Mouse (Mus musculus) intestine, embryonic 14.5 days (tissue): ENCODE results near the gene Cdc42bpa. TPM values are rescaled to one million over a fixed set of nuclear protein-coding genes. Genes with fewer than 3 reads are reported as not detected.
A peak's percentile ranks its signal among the peaks of the same experiment; 100 is the strongest.

Experiments used
- ATAC-seq: fragments of 200-750 bp; cut with Nextera tagmentation; replicated peaks from 2 replicates; pipeline ENCODE4 v1.8.0; 2017; ENCODE audit warnings: low read depth, moderate number of reproducible peaks, moderate TSS enrichment, moderate library complexity; ENCODE audit not compliant: low FRiP score, low TSS enrichment
- DNase-seq: peaks from one replicate; pipeline ENCODE4 v3.0.0-alpha.2; 2018; ENCODE audit warnings: low spot score
- H3K27ac ChIP-seq: fragments of 300-500 bp; sonication (generic); 2 replicates; pipeline ENCODE4 v1.5.1; 2014; ENCODE audit warnings: low read depth, mild to moderate bottlenecking, control low read depth
- H3K27me3 ChIP-seq: fragments of 300-500 bp; sonication (generic); replicated peaks from 2 replicates; pipeline ENCODE4 v1.6.1; 2014; ENCODE audit warnings: low read length, control low read depth; ENCODE audit not compliant: control insufficient read depth, insufficient read depth
- H3K36me3 ChIP-seq: fragments of 300-500 bp; sonication (generic); 2 replicates; pipeline ENCODE4 v1.6.1; 2014; ENCODE audit warnings: low read length, control low read depth; ENCODE audit not compliant: control insufficient read depth, insufficient read depth
- H3K4me1 ChIP-seq: fragments of 300-500 bp; sonication (generic); replicated peaks from 2 replicates; pipeline ENCODE4 v1.6.1; 2014; ENCODE audit warnings: low read length, control low read depth, mixed read lengths; ENCODE audit not compliant: control insufficient read depth, insufficient read depth
- H3K4me2 ChIP-seq: fragments of 300-500 bp; sonication (generic); 2 replicates; pipeline ENCODE4 v1.6.1; 2014; ENCODE audit warnings: low read length
- H3K4me3 ChIP-seq: fragments of 300-500 bp; sonication (generic); 2 replicates; pipeline ENCODE4 v1.5.1; 2014; ENCODE audit warnings: low read depth, low read length, control low read depth, mixed read lengths
- H3K9ac ChIP-seq: fragments of 300-500 bp; sonication (generic); 2 replicates; pipeline ENCODE4 v1.6.1; 2014; ENCODE audit warnings: mild to moderate bottlenecking, low read length
- H3K9me3 ChIP-seq: fragments of 300-500 bp; sonication (generic); 2 replicates; pipeline ENCODE4 v1.6.1; 2016; ENCODE audit warnings: low read length, control low read depth; ENCODE audit not compliant: control insufficient read depth
- WGBS: fragments of 180-500 bp; shearing (Covaris S2); extraction: QIAGEN DNeasy Blood & Tissue Kit; methylation state at CpG from one replicate; pipeline ENCODE4 v1.1.7; 2014; 5-methylcytosine and 5-hydroxymethylcytosine counted together
- polyA plus RNA-seq: library from polyadenylated mRNA; unstranded; fragments of >200 nt; fragmentation: Nextera tagmentation; extraction: Ambion mirVana; gene quantifications from 2 replicates; pipeline ENCODE4 v1.2.1, GENCODE M21; 2014

Gene Cdc42bpa
- polyA plus RNA-seq, 1 experiment from 2014 or later: 14.1 TPM

- H3K4me3 ChIP-seq: no peak overlapping the region
- H3K27me3 ChIP-seq: no peaks in the 10 kb centered on the region
- DNase-seq: no peak
- H3K9ac ChIP-seq: no peak overlapping the region
- no peak for ATAC-seq
- no peak overlapping the region for H3K27ac ChIP-seq
- no peaks in the 10 kb centered on the region for H3K9me3 ChIP-seq
- no peak overlapping the region for H3K4me2 ChIP-seq
- no peaks in the 10 kb centered on the region for H3K36me3 ChIP-seq
- 71% methylated on average over 8 of the region's 8 CpGs for WGBS
- peaks cover 8% of the 10 kb centered on the region for H3K4me1 ChIP-seq
These were observed 230.8 kb downstream of the Cdc42bpa start for GRCm38 (mm10) chr1:180191112-180191511.

- Histone ChIP-seq H3K4me3 (no peak overlapping the region), H3K27me3 (no peaks in the 10 kb centered on the region), H3K9ac (no peak overlapping the region), H3K27ac (no peak overlapping the region), H3K4me2 (no peak overlapping the region), H3K9me3 (no peaks in the 10 kb centered on the region), H3K36me3 (no peaks in the 10 kb centered on the region), H3K4me1 (peaks cover 10% of the 10 kb centered on the region)
- ATAC-seq: no peak
- WGBS: 69% methylated on average over 7 of the region's 7 CpGs
- DNase-seq: no peak
These were observed 231.5 kb downstream of the Cdc42bpa start for GRCm38 (mm10) chr1:180191651-180192220.

GRCm38 (mm10) chr1:180192866-180193265 lies 232.6 kb downstream of the Cdc42bpa start:
- Histone ChIP-seq H3K27me3 (no peaks in the 10 kb centered on the region), H3K36me3 (no peaks in the 10 kb centered on the region), H3K4me2 (no peak overlapping the region), H3K9ac (no peak overlapping the region), H3K4me1 (peaks cover 10% of the 10 kb centered on the region), H3K27ac (no peak overlapping the region), H3K4me3 (no peak overlapping the region), H3K9me3 (no peaks in the 10 kb centered on the region)
- ATAC-seq (no peak), DNase-seq (no peak)
- WGBS: 55% methylated on average over 4 of the region's 4 CpGs

- Histone ChIP-seq H3K27ac (no peak overlapping the region), H3K4me1 (peaks cover 10% of the 10 kb centered on the region), H3K27me3 (no peaks in the 10 kb centered on the region), H3K4me3 (no peak overlapping the region), H3K4me2 (no peak overlapping the region), H3K36me3 (no peaks in the 10 kb centered on the region), H3K9ac (no peak overlapping the region), H3K9me3 (no peaks in the 10 kb centered on the region)
- ATAC-seq (no peak), DNase-seq (no peak)
- 76% methylated on average over 8 of the region's 8 CpGs for WGBS
These were observed 233.2 kb downstream of the Cdc42bpa start for GRCm38 (mm10) chr1:180193391-180193935.

GRCm38 (mm10) chr1:180194048-180194447 lies 233.8 kb downstream of the Cdc42bpa start:
- Histone ChIP-seq H3K4me1 (peaks cover 10% of the 10 kb centered on the region), H3K4me3 (no peak overlapping the region), H3K27ac (no peak overlapping the region), H3K36me3 (no peaks in the 10 kb centered on the region), H3K9ac (no peak overlapping the region), H3K27me3 (no peaks in the 10 kb centered on the region), H3K9me3 (no peaks in the 10 kb centered on the region), H3K4me2 (no peak overlapping the region)
- no peak for ATAC-seq
- no peak for DNase-seq
- WGBS: 79% methylated on average over 9 of the region's 9 CpGs

GRCm38 (mm10) chr1:180194781-180195471 lies 234.7 kb downstream of the Cdc42bpa start:
- peak overlapping the region; percentile 43; the same call in 1 of the 2 replicates for H3K9ac ChIP-seq
- no peaks in the 10 kb centered on the region for H3K27me3 ChIP-seq
- DNase-seq: peak; percentile 73
- no peaks in the 10 kb centered on the region for H3K36me3 ChIP-seq
- 21% methylated on average over 9 of the region's 9 CpGs for WGBS
- H3K4me1 ChIP-seq: peaks cover 10% of the 10 kb centered on the region
- no peaks in the 10 kb centered on the region for H3K9me3 ChIP-seq
- H3K4me3 ChIP-seq: peak overlapping the region; percentile 61
- peak overlapping the region; percentile 64 for H3K4me2 ChIP-seq
- H3K27ac ChIP-seq: no peak overlapping the region
- ATAC-seq: peak; percentile 44; the same call in 1 of the 2 replicates

- H3K27me3 ChIP-seq: no peaks in the 10 kb centered on the region
- peaks cover 10% of the 10 kb centered on the region for H3K4me1 ChIP-seq
- peak overlapping the region; percentile 43 for H3K9ac ChIP-seq
- no peaks in the 10 kb centered on the region for H3K36me3 ChIP-seq
- peak overlapping the region; percentile 61 for H3K4me3 ChIP-seq
- no peak overlapping the region for H3K27ac ChIP-seq
- peak overlapping the region; percentile 64 for H3K4me2 ChIP-seq
- ATAC-seq: peak; percentile 100
- H3K9me3 ChIP-seq: no peaks in the 10 kb centered on the region
- peak; percentile 96 for DNase-seq
- WGBS: 2% methylated on average over 57 of the region's 57 CpGs
These were observed 235.6 kb downstream of the Cdc42bpa start for GRCm38 (mm10) chr1:180195703-180196381.

- WGBS: 87% methylated on average over 9 of the region's 9 CpGs
- Histone ChIP-seq H3K27me3 (no peaks in the 10 kb centered on the region), H3K4me3 (peak overlapping the region; percentile 61; the same call in 1 of the 2 replicates), H3K4me2 (peak overlapping the region; percentile 64), H3K27ac (no peak overlapping the region), H3K36me3 (no peaks in the 10 kb centered on the region), H3K9ac (no peak overlapping the region), H3K9me3 (no peaks in the 10 kb centered on the region), H3K4me1 (peaks cover 10% of the 10 kb centered on the region)
- no peak for ATAC-seq
- no peak for DNase-seq
These were observed 236.2 kb downstream of the Cdc42bpa start for GRCm38 (mm10) chr1:180196508-180196907.
